Mouse (Mus musculus) cerebellum, postnatal 25 days (tissue): ENCODE results near the gene Xrcc2.

Experiments
- DNase-seq, 2 experiments: peaks; one replicate each; pipeline ENCODE4 v3.0.0; 2021; ENCODE audit warnings: mixed read lengths in 2 of 2

Xrcc2 gene

GRCm38 (mm10) chr5:25668306-25668705 is 37.3 kb downstream of the Xrcc2 start:
- DNase-seq = no peak

GRCm38 (mm10) chr5:25666684-25667083 is 38.9 kb downstream of the Xrcc2 start:
- no peak for DNase-seq

GRCm38 (mm10) chr5:25666108-25666507 is 39.5 kb downstream of the Xrcc2 start:
- DNase-seq = peak in 1 of 2 experiments; percentile 25

- no peak for DNase-seq
These were observed 40.1 kb downstream of the Xrcc2 start for GRCm38 (mm10) chr5:25665516-25665915.

- DNase-seq = no peak
These were observed 42.5 kb downstream of the Xrcc2 start for GRCm38 (mm10) chr5:25663165-25663564.

GRCm38 (mm10) chr5:25654578-25654987 is 51.0 kb downstream of the Xrcc2 start:
- DNase-seq = no peak

- DNase-seq = no peak
These were observed 52.2 kb downstream of the Xrcc2 start for GRCm38 (mm10) chr5:25653377-25653776.

- no peak for DNase-seq
These were observed 53.2 kb downstream of the Xrcc2 start for GRCm38 (mm10) chr5:25652435-25652834.

GRCm38 (mm10) chr5:25645661-25646364 is 59.8 kb downstream of the Xrcc2 start:
- peak; percentile 36 to 65 for DNase-seq

- no peak for DNase-seq
These were observed 61.1 kb downstream of the Xrcc2 start for GRCm38 (mm10) chr5:25644509-25644908.

GRCm38 (mm10) chr5:25642741-25643140 is 62.9 kb downstream of the Xrcc2 start:
- no peak for DNase-seq
